In genomic region chr17:72837140-72837712, GRCm38 (mm10) we compare ENCODE assay signal across 8 mouse cellular contexts. TPM values are rescaled to one million over a fixed set of nuclear protein-coding genes. Genes with fewer than 3 reads are reported as not detected.
A peak's percentile ranks its signal among the peaks of the same experiment; 100 is the strongest.
DNase-seq lines count a peak whose midpoint lies in the region; ATAC-seq and TF ChIP-seq lines count a peak whose summit lies in the region.

No protein-coding gene starts in this region.

- H3K9me3 ChIP-seq in forebrain, postnatal 0 days (ENCODE audit: low read length): no peaks in the 10 kb centered on the region
- H3K9me3 ChIP-seq in lung, embryonic 15.5 days: no peaks in the 10 kb centered on the region

- peak overlapping the region; percentile 100 for H3K9ac ChIP-seq in forebrain, postnatal 0 days
- H3K9ac ChIP-seq in lung, embryonic 15.5 days: peak overlapping the region; percentile 92

- peak overlapping the region; percentile 97 for H3K27ac ChIP-seq in cerebellum, adult 2 months (ENCODE audit: insufficient read depth, low read length)
- peak overlapping the region; percentile 98 for H3K27ac ChIP-seq in forebrain, postnatal 0 days (ENCODE audit: low read depth, low read length)
- peak overlapping the region; percentile 98 for H3K27ac ChIP-seq in lung, embryonic 15.5 days

- H3K4me3 ChIP-seq in cerebellum, adult 2 months (replicated peaks; ENCODE audit: insufficient read depth, low read depth, low read length): peak overlapping the region; percentile 94
- H3K4me3 ChIP-seq in forebrain, postnatal 0 days (ENCODE audit: low read depth, low read length): peak overlapping the region; percentile 94
- peak overlapping the region; percentile 96 for H3K4me3 ChIP-seq in lung, embryonic 15.5 days

- TF ChIP-seq POLR2A in cerebellum, adult 2 months (IDR thresholded peaks at IDR 0.05; ENCODE audit: borderline replicate concordance, insufficient read depth, low read length): peak; percentile 68; the same call in 1 of the 2 replicates

- peak; percentile 94 for DNase-seq in MN1 (ENCODE audit: low spot score)
- peak; percentile 93 to 94 for DNase-seq in cerebellum, adult 2 months
- peak; percentile 94 for DNase-seq in forebrain, postnatal 0 days
- DNase-seq in heart, postnatal 4 days: peak; percentile 93
- DNase-seq in layer of hippocampus, adult 9-10 months (ENCODE audit: low spot score): peak; percentile 75
- DNase-seq in ovary, postnatal 10 days (ENCODE audit: low spot score): peak; percentile 83
- DNase-seq in thymus, postnatal 0 days (ENCODE audit: low spot score): peak; percentile 91

- H3K4me1 ChIP-seq in cerebellum, adult 2 months (ENCODE audit: control insufficient read depth, insufficient read depth, low read length): peaks cover 3% of the 10 kb centered on the region; the same call in 1 of the 2 replicates
- 0 out of 2 replicates have a peak, but pooled peaks cover 4% of the 10 kb centered on the region for H3K4me1 ChIP-seq in forebrain, postnatal 0 days (ENCODE audit: insufficient read depth)
- peaks cover 14% of the 10 kb centered on the region for H3K4me1 ChIP-seq in lung, embryonic 15.5 days

- H3K36me3 ChIP-seq in forebrain, postnatal 0 days (ENCODE audit: insufficient read depth): no peaks in the 10 kb centered on the region
- no peaks in the 10 kb centered on the region for H3K36me3 ChIP-seq in lung, embryonic 15.5 days

- WGBS in cerebellum, adult 2 months: 1% methylated on average over 69 of the region's 77 CpGs
- WGBS in forebrain, postnatal 0 days: under 1% methylated on average over 63 of the region's 77 CpGs
- WGBS in lung, embryonic 15.5 days: 0% methylated on average over 61 of the region's 77 CpGs

- H3K27me3 ChIP-seq in cerebellum, adult 2 months (ENCODE audit: control insufficient read depth, insufficient read depth, low read length): no peaks in the 10 kb centered on the region
- H3K27me3 ChIP-seq in forebrain, postnatal 0 days (ENCODE audit: insufficient read depth, low read length): no peaks in the 10 kb centered on the region
- H3K27me3 ChIP-seq in lung, embryonic 15.5 days: no peaks in the 10 kb centered on the region

- H3K4me2 ChIP-seq in forebrain, postnatal 0 days (ENCODE audit: low read depth): peak overlapping the region; percentile 55
- H3K4me2 ChIP-seq in lung, embryonic 15.5 days: peak overlapping the region; percentile 76

- TF ChIP-seq CTCF in cerebellum, adult 2 months (IDR thresholded peaks at IDR 0.05; ENCODE audit: borderline replicate concordance, insufficient read depth, low read depth, low read length): no peak
- TF ChIP-seq CTCF in forebrain, postnatal 0 days (IDR thresholded peaks at IDR 0.05; ENCODE audit: low read depth): no peak

- peak; percentile 54 for ATAC-seq in forebrain, postnatal 0 days
- peak; percentile 75 for ATAC-seq in lung, embryonic 15.5 days (ENCODE audit: borderline replicate concordance, extremely low read depth, low FRiP score, low TSS enrichment)

RNA-seq across cellular contexts. Expression of gene Ypel5, which starts 1.0 kb away (rescaled TPM):
- 93.3 and 105 TPM in 2 replicates for polyA plus RNA-seq in cerebellum, adult 2 months (2012; rRNA removed)
- total RNA-seq in forebrain, postnatal 0 days (2014; rRNA removed): 73.5 and 77.5 TPM in 2 replicates
- 124 and 128 TPM in 2 replicates for polyA plus RNA-seq in forebrain, postnatal 0 days (2015; fragmentation: Nextera tagmentation; extraction: Ambion mirVana)
- total RNA-seq in heart, postnatal 4 days (2021): 10 to 100 TPM; 36.3 to 38.4 TPM
- polyA plus RNA-seq in lung, embryonic 15.5 days (2015; fragmentation: Nextera tagmentation; extraction: Ambion mirVana): 43.9 and 44.2 TPM in 2 replicates
- polyA plus RNA-seq in thymus, postnatal 0 days (2015; fragmentation: Nextera tagmentation; extraction: Ambion mirVana): 83.2 and 83.8 TPM in 2 replicates

Comparison
In these comparisons a context has a peak if more than half of its experiments do, and no peak if none do; other contexts are left out.
1. Peak in every context shown above with its lines: DNase-seq, ATAC-seq, H3K4me3 ChIP-seq and H3K27ac ChIP-seq.